Mouse (Mus musculus) right cerebral cortex, postnatal 4 days (tissue): ENCODE results near the gene Ocrl.

ENCODE experiments used
- DNase-seq: peaks from one replicate; pipeline ENCODE4 v3.0.0-alpha.2; 2022

Gene Ocrl

DNA sequence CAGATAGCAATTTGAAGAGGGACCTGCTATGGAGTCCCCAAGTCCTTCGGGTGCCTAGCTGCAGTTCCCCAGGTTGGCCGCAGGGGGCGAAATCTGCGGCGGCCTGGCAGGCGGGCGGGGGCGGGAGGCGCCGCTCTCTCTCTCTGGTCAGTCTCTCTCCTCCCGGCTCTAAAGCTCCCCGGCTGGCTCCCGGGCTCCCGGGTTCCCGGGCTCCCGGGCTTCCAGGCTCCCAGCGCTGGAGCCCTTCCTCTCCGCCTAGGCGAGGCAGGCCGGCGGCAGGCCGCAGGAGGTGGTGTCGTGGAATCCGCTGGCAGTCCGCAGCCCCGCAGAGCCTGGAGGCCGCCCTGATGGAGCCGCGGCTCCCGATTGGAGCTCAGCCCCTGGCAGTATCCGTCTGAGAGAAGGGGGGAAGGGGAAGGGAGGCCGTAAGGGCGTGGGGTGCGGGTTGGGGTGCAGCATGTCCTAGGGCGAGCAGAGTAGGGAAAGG is at the start of gene Ocrl:
Ocrl (plus strand) TSS at position 82 of the 487 bp plus-strand sequence.
- peak; percentile 62 for DNase-seq

DNA sequence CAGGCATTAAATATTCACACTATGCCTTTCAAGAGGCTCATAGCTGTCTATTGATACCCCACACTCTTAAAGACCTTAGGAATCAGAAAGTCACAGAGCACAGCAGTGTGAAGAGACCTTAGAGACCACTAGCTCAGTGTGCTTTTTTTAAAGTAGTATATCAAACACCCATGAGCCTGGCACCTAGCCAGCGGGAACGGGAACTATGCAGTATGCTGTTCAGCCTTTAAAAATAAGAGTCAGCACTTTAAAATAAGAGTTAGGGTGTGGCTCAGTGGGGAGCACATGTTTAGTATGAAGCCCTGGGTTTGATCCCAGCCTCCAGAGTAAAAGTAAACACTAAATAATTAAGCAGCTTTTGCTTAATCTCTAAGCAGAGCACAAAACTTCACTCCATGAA is 32.1 kb upstream of the Ocrl start:
- peak; percentile 10 for DNase-seq

DNA sequence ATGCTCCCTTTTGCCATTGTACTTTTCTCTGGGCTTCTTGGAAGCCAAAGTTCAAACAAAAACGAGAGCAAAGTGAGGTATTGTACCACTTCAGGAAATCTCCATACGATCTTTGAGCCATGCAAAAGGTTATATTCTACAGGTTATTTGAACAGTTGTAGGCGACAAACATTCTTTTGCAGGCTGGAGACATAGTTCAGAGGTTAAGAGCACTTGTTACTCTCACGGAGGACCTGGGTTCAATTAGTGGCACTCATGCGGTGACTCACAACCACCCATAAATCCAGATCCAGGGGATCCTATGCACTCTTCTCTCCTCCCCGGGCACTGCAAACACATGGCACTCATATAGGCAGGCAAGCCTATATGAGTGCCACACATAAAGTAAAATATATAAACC is 29.4 kb upstream of the Ocrl start:
- DNase-seq, result no peak

DNA sequence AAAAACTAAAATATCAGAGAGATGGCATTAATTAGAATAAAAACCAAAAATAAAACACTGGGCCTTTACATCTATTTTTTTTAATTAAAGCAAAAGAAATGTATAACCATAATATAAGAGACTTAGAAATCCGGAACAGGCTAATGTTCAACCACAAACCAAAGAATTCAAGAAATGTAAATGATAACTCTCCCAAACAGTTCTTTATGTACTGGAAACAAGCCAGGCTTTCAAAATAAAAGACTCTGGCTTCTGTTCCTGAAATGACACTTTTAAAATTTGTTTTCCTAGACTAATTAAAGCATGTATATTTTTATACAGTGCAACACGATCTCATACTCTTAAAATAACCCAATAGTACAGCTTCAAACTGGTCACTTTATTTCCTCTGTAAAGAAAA is 24.8 kb upstream of the Ocrl start:
- DNase-seq, result no peak

DNA sequence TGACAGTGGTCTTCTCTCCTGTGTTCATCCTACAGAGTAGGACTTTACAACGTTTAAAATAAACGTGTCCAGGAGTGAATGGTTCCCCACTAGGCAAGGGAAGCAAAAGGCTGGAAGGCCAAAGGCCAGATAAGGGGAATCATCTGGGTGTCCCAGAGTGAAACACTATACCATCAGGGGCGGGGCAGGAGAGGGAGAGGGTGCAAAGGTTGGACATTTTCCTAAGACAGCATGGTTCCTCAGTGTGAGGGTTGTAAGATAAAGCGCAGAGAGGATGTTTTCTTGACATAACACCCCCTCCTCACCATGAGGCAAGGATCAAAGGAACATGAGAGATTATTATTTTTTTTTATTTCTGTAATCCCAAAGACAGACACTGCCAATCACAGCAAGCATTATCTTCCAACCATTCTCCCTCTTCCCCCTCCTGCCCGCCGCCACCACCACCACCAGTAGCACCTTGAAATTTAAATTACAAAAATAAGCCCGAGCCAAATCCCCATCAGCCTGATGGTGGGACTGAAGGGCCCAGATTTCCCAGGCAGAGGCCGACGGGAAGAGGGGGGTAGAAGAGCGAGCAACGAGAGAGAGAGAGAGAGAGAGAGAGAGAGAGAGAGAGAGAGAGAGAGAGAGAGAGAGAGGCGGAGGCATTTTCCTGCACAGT is 20.8 kb upstream of the Ocrl start:
- DNase-seq, result no peak

DNA sequence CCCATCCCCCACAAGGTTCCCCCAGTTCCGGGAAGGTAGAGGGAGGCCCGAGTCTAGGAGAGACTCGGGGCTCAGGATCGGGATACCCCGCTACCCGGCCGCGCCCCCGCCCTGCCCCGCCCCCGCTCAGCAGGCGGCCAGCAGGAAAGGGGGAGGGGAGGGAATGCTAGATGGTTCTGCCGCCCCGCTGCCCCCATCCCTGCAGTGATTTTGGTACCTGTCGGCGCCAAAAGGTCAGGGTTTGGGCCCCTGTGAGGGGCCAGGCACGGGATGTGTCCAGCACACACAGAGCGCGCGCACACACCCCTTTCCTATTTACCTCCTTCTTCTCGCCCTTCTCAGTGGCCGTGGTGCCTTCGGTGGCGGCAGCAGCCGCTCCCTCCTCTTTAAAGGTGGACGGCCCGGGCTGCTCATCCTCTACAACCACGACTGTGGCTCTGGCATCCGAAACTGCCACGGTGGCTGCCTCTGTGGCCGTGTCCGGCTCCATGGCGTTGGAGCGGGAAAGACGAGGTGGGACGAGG is 20.2 kb upstream of the Ocrl start:
- peak; percentile 23 for DNase-seq

DNA sequence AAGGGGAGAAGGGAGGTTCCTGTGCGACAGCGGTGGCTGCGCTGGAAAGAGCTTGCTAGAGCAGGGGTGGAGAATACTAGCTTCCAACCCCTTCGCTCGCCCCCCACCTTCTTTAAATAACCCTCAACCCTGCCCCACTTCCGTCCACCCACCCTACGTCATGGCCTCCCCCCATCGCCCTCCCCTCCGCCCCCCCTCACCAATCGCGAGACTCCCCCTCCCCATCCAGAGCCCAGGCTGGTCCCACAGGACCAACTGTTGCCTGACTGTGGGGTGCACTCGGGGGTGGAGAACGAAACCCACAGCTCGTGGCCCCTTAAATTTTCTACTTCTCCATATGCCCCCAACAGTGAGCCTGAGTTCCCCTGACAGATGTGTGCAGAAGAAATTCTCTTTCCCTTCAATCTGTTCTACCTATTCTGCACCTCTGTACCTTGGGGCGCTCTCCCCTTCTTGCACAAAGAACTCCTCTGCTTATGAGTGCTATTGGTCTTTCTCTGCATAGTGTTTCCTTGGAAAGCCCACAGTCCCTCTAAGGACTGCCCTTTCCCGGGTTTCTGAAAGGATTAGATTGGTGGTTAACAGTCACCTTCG is 19.7 kb upstream of the Ocrl start, which contains the start of gene Smarca1:
Smarca1 (minus strand) TSS at position 544 of the 594 bp plus-strand sequence.
- peak; percentile 32 for DNase-seq

DNA sequence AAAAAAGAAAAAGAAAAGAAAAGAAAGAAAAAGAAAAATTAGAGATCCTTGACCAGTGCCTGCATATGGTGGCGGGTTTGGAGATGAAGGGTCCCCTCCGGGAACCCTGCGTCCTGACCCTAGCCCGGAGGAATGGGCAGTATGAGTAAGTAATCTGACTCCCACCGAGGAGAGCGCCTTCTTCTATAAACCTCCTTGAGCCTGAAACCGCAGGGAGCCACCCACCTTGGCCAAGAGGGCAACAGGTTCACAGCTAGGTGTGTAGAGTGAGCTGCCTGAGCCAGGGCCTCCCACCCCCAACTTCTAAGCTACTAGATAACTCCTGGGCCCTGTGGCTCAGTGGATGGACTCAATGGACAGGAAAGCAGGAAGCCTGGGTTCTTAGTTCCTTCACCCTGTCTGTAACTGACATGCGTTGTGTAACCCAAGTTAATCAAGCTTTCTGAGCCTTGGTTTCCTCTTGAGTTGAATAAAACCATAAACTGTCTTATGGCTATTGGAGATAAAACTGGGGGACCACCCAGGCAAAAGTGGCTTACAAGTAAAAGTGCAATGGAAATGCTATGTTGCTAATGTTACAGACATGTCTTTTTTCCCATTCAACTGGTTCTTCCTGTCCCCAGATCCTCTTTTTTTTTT is 836 bp downstream of the Ocrl start:
- no peak for DNase-seq

DNA sequence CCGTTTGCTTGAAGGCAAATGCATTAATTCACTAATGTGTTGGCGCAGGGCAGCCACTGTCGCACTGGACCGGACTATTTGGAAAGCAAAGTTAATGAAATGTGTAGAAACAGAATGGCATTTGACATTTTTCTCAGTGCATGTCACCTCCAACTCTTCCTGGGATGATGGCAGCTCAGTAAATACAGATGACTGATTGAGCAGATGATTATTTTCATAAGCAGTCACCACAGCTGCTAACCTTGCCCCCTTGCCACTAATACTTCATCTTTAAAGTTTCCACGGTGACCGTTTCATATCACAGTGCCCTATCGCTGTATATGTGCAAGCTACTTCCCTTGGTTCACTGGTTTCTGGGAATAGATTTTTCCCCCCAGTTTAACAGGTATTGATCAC is 1.4 kb downstream of the Ocrl start:
- no peak for DNase-seq

DNA sequence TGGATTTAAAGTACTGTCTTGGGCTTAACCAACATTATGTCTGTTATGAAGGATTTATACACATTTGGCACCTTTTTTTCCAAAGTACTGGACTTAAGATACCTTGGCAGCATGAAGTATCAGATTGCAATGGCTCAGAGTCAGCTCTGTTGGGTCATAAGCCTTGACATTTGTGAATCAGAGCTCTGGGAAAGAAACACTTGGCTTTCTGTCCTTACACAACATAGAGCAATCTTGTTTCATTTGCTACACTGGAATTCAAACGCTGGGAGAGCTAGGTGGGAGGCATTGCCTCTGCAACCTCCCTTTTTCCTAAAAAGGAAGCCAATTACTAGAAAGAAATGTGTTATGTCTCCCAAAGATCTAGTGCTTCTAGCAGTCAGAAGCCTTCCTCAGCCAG is 4.6 kb downstream of the Ocrl start:
- no peak for DNase-seq

DNA sequence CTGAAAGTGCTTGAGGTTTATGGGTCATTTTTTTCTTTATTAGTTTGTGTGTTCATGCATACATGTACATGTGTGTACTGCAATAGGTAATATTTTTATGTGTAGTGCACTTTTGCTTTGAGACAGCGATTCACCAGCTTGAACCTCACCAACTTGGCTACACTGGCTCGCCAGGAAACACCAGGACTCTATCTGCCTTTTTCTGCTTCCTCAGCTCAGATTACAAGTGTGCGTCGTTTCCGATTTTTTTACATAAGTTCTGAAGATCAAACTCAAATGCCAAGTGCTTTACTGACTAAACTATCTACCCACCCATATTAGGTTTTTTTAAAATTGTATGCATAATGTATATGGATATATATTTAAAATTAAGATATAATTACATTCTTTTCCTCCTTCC is 8.4 kb downstream of the Ocrl start:
- DNase-seq, result no peak

DNA sequence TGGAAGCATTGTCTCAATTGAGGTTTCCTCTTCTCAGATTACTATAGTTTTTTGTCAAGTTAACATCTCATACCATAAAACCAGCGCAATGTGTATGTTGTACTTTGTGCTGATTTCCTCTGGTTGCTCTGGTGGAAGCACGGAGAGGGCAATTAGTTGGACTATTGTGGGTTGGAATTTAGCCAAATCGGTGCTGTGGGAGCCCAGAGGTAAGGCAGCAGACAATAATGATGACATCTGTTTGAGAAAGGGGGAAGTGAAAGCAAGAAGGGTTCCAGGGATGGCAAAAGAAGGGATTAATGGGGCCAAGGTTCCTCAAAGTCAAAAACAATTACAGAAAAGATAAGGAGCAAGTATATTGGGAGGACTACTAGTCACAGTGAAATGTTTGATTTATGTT is 15.8 kb downstream of the Ocrl start:
- DNase-seq, result no peak

DNA sequence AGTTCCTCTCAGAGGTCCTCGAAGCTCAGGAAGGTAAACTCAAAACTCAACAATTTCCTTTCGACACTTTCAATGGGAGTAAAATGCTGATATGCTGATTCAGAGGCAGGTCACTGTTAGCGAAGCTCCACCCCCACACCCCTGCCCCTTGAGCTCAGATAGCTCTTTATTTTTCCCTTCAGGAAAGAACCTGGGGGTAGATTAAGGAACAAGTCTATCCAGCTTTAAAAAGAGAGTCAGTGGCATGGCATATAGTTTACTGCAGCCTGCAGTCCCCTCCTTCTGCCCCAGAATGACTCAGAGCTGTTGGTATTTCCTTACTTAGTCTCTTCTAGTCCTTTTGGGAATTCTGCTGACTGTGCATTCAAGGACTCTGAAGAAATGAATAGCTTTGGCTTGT is 18.3 kb downstream of the Ocrl start:
- no peak for DNase-seq

DNA sequence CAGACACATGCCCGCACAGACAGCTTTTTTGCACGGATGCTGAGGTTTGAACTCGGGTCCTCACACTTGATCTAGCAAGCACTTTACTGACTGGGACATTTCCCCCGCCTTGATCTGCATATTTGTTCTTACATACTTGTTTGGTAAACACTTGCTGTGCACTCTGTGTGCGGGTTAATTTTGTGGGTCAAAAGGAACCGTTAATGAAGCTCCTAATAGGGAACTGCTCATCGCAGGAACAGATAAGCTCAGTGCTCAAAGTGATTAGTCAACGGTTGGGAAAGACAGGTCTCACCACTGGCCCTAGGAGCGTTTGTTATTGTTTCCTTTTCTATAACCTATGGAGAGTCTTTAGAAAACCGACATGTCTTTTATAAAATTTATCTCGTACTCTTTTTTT is 22.2 kb downstream of the Ocrl start:
- no peak for DNase-seq

DNA sequence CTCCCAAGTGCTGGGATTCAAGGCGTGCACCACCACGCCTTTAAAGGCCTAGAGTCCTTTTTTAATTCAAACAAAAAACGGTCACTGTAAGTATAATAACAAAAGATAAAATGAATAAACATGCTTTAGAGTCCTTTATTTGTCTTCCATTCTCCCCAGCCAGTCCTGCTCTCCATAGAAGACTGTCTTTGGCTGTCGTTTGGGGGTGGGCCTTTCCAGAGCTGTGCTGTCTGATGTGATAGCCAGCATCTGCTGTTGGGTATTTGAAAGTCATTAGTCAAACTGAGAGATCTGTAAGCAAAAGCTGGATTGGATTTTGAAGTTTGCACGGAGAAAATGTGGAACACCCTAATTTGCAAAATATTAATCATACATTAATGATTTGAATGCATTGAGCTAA is 24.7 kb downstream of the Ocrl start:
- DNase-seq, result no peak

DNA sequence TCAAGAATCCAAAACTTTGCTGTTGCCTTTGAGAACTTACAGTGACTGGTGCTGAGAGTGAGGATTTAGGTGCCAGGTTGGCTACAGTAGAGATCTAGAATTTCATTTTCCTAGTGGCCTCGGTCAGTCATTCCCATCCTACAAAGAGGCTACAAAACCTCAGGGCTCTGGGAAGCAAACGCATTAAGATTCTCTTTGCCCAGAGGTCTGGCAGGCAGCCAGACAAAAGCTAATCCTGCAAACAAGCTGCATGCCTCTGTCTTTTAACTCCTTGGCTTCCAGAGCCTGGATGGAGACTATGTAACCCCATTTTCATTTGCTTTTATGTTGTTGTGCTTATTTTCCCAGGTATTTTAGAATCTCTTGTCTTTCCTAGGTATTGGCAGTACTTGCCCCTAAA is 25.6 kb downstream of the Ocrl start:
- DNase-seq, result peak; percentile 25

DNA sequence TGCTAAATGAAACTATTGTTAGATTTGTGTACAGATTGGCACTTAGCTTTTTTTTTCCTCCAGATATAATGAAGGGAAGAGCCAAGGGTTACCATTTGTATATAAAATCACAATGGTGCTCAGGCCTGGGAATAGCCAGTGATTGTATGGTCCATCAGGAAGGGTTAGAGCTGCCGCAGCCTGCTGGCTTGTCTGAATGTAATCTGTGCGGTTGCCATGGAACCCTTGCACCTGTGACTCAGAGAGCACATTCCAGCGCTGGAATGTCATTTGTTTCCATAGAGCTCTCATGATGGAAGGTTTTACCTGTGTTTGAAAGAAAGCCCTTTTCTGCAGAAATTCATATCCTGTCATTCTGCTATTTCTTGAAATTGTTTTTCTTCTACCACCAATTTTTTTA is 37.5 kb downstream of the Ocrl start:
- no peak for DNase-seq

DNA sequence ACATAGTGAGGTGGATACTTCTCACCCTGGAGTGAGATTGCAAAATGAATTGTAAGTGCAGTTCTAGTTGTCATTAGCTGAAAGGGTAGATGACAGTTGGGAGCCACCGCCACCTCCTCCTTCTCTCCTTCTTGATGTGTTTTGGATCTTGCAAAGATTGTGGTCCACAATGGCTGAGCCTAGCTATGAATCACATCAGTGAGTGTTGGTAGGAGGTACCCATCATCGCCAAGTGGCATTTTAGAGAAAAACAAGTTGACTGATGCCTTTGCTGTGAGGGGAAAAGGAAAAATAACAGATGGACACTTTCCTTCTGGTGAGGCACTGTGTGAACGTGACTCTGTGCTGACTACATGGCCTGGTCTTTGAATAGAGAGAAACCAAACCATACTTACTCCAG is 50.4 kb downstream of the Ocrl start:
- no peak for DNase-seq

DNA sequence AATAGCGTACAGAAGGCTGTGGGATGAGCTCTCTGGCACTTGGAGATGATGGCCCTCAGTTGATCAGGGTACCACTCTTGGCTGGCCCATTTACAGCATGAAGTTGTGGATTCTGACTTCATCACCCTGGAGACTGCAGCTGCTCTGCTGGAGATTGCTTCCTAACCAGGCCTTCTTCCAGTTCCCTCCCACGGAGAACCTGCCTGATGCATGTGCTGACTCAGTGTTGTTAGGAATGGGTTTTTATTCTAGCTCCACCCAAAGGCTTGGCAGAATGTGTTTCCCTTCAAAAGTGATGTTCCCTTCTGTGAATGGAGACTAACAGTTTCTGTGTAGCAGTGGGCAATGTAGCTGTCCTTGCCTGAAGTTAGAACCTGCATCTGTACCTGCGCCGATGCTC is 58.2 kb downstream of the Ocrl start:
- DNase-seq, result no peak

DNA sequence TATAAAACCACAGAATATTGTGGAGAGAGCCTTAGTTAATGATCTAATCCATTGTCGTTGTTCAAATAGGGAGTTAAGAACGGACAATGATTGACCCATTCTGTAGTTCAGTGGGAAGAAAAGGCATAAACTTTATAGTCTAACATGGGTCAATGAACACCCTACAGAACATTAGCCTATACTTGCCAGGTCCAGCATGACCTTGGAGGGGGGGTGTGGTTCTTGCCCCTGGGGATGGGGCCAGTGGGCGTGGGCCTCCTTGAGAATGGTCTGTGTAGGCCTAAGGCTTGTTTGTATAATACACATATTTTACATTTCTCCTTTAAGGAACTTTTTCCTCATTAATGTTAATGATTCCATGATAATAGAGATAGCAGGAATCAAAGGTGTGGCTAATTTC is 58.7 kb downstream of the Ocrl start:
- DNase-seq, result no peak

DNA sequence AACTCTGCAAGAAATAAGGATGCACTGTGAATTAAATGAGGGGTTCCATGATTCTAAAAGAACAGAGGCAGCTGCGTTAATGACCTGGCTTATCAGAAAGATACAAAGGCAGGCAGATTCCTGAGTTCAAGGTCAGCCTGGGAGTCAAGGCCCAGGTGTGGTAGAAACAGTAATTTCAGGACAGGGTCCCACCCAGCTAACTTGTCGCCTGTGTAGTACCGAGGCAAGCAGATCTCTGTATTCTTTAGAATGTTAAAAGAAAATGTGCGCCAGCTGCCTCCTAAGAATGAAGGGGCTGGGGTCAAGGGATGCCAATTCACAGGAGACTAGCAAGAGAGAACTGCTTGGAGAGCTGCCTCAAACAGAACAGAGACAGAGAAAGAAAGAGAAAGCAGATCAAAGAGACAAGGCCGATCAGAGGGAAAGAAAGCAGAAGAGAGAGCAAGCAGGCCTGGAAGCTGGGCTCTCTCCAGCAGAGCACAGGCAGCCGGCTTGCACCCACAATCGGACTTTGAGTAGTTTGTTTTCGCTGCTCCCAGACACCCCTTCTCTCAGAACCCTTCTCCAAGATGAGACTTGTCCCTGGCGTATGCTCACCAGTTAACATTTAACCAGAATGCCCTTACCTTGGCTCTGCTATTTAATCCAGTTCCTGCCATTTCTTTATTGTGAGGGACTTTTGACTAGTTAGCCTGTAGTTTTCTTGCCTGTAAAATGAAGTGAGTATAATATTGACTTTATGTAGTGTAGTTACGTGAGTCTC is 59.4 kb downstream of the Ocrl start:
- DNase-seq, result no peak

DNA sequence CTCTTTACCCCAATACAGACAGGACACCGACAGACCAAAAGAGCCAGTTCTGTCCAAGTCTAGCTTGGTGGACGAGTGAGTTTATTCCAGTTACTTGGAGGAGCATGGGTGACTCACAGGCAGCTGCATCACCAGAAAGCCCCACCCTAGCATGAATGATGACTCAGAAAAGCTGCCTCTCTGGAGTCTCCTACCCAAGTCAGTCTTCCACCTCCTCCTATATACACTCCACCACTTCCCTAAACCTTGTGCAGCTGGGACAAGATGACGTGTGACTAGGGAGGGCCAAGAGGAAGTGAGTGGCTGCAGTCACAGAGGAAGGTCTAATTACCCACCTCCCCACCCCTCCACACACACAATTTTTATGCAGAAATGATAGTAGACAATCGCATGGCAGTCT is 64.4 kb downstream of the Ocrl start:
- no peak for DNase-seq

DNA sequence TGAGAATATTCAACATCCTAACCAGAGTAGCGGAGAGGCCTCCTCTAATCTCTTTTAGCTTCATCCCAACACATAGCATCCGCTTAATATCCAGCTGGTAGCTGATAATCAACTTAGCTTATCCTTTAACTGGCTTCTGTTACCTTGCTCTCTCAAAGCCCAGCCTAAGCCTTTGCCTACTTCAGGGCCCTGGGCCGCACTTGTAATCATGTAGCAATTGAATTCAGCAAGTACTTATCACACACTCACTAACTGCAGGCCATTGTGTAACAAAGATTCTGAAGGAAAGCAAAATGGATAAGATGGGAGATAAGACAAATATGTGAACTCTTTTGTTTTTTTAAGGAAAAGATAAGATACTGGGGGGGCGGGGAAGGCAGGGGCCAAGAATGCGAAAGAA is 64.9 kb downstream of the Ocrl start:
- no peak for DNase-seq
